Mouse (Mus musculus): Measurements from ENCODE around the gene Psmd6.

The Psmd6 gene

DNA sequence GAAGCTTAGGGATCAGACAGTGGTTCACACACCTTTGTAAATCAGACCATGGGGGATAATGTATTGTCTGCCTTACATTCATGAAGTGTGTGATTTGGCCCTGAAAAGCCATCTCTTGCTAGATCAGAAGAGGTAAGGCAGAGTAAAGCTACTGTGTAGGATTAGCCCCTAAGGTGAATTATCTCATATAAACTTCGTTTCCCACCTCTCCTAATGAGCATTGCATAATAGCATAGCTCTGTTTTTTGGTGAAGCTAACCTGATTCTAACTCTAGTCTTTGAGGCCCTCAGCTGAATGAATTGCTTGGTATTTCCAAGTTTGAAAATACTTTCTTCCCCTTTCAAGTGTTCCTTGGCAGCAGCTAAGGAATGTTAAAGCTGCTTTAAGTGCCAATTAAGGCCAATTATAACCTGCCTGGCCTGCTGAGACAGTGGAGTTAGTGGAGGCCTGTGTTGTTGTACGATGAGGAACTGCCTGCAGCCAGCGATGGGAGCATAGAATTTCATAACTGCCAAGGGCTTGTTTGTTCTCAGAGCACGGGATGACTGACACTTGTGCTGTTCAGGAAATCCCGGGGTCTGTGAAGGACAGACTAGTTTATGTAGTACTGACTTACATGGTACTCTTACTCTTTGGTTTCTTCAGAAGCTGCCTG is 56.2 kb downstream of the Psmd6 start:
- DNase-seq (ENCODE audit: extremely low read depth, low read depth): no peak

DNA sequence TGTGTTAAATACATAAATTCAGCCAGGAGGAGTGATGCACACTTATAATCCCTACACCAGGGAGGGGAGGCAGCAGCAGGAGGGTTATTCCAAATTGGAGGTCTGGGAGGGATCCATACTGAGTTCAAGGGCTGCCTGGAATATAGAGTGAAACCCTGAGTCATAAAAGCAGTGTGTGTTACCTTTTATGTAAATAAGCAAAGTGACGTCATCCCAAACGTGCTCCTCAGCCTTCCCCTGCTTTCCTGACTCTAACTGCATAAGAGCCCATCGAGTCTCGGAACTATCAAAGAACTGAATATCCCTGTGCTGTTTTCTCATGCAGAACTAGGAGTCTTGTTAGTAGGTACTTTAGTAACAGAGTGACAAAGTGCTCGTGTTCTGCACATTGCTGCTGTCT is 57.4 kb downstream of the Psmd6 start:
- DNase-seq (ENCODE audit: extremely low read depth, low read depth): no peak

GRCm38 (mm10) chr14:14062531-14063245 is 58.1 kb downstream of the Psmd6 start:
- no peak for DNase-seq (ENCODE audit: extremely low read depth, low read depth)
